Mouse (Mus musculus): ENCODE results near the gene Mier1. TPM values are rescaled to one million over a fixed set of nuclear protein-coding genes. Genes with fewer than 3 reads are reported as not detected.

The Mier1 gene
- polyA plus RNA-seq (2014; fragmentation: Nextera tagmentation; extraction: Ambion mirVana), result 41.3 and 45.5 TPM in 2 replicates

- under 1% methylated on average over 76 of the region's 90 CpGs for WGBS
- Histone ChIP-seq H3K36me3 (ENCODE audit: control insufficient read depth, insufficient read depth, low read length) (no peaks in the 10 kb centered on the region; the same call in 1 of the 2 replicates), H3K27me3 (ENCODE audit: control insufficient read depth, insufficient read depth, low read length) (no peaks in the 10 kb centered on the region; the same call in 1 of the 2 replicates), H3K9ac (replicated peaks; ENCODE audit: low read depth, low read length) (peak within 1 kb of the TSS; percentile 72), H3K9me3 (ENCODE audit: control insufficient read depth, low read length) (no peaks in the 10 kb centered on the region), H3K4me1 (ENCODE audit: control insufficient read depth, insufficient read depth, low read length) (peaks cover 21% of the 10 kb centered on the region), H3K4me2 (ENCODE audit: low read depth, low read length) (peak within 1 kb of the TSS; percentile 71), H3K4me3 (ENCODE audit: low read depth, low read length) (peak within 1 kb of the TSS; percentile 66), H3K27ac (ENCODE audit: low read depth, low read length) (peak within 1 kb of the TSS; percentile 99)
- peak; percentile 100 for ATAC-seq (ENCODE audit: low read depth)
Observed at GRCm38 (mm10) chr4:103114184-103115111, at the start of gene Mier1, which contains the start of gene Wdr78. TSS of gene Mier1 (plus strand) at chr4:103114390. TSS of gene Wdr78 (minus strand) at chr4:103114555.

- H3K9me3 ChIP-seq (ENCODE audit: control insufficient read depth, low read length), result no peaks in the 10 kb centered on the region
- no peak overlapping the region for H3K9ac ChIP-seq (replicated peaks; ENCODE audit: low read depth, low read length)
- no peak for ATAC-seq (ENCODE audit: low read depth)
- H3K27ac ChIP-seq (ENCODE audit: low read depth, low read length), result no peak overlapping the region
- no peaks in the 10 kb centered on the region for H3K27me3 ChIP-seq (ENCODE audit: control insufficient read depth, insufficient read depth, low read length)
- 80% methylated on average over 2 of the region's 2 CpGs for WGBS
- no peak overlapping the region for H3K4me3 ChIP-seq (ENCODE audit: low read depth, low read length)
- H3K4me2 ChIP-seq (ENCODE audit: low read depth, low read length), result no peak overlapping the region
- H3K4me1 ChIP-seq (ENCODE audit: control insufficient read depth, insufficient read depth, low read length), result no peaks in the 10 kb centered on the region
- no peaks in the 10 kb centered on the region for H3K36me3 ChIP-seq (ENCODE audit: control insufficient read depth, insufficient read depth, low read length)
Observed at GRCm38 (mm10) chr4:103064421-103064820, 49.8 kb upstream of the Mier1 start.

GRCm38 (mm10) chr4:103064976-103065375 is 49.2 kb upstream of the Mier1 start:
- H3K27ac ChIP-seq (ENCODE audit: low read depth, low read length), result no peak overlapping the region
- no peaks in the 10 kb centered on the region for H3K36me3 ChIP-seq (ENCODE audit: control insufficient read depth, insufficient read depth, low read length)
- H3K4me2 ChIP-seq (ENCODE audit: low read depth, low read length), result no peak overlapping the region
- no peak overlapping the region for H3K4me3 ChIP-seq (ENCODE audit: low read depth, low read length)
- H3K9ac ChIP-seq (replicated peaks; ENCODE audit: low read depth, low read length), result no peak overlapping the region
- WGBS, result 89% methylated on average over 5 of the region's 5 CpGs
- no peaks in the 10 kb centered on the region for H3K27me3 ChIP-seq (ENCODE audit: control insufficient read depth, insufficient read depth, low read length)
- no peaks in the 10 kb centered on the region for H3K9me3 ChIP-seq (ENCODE audit: control insufficient read depth, low read length)
- no peaks in the 10 kb centered on the region for H3K4me1 ChIP-seq (ENCODE audit: control insufficient read depth, insufficient read depth, low read length)
- ATAC-seq (ENCODE audit: low read depth), result no peak

GRCm38 (mm10) chr4:103067906-103068655 is 46.1 kb upstream of the Mier1 start:
- no peaks in the 10 kb centered on the region for H3K4me1 ChIP-seq (ENCODE audit: control insufficient read depth, insufficient read depth, low read length)
- WGBS, result 61% methylated on average over 6 of the region's 6 CpGs
- no peak overlapping the region for H3K9ac ChIP-seq (replicated peaks; ENCODE audit: low read depth, low read length)
- H3K4me3 ChIP-seq (ENCODE audit: low read depth, low read length), result no peak overlapping the region
- H3K36me3 ChIP-seq (ENCODE audit: control insufficient read depth, insufficient read depth, low read length), result no peaks in the 10 kb centered on the region
- no peak overlapping the region for H3K27ac ChIP-seq (ENCODE audit: low read depth, low read length)
- no peak overlapping the region for H3K4me2 ChIP-seq (ENCODE audit: low read depth, low read length)
- H3K27me3 ChIP-seq (ENCODE audit: control insufficient read depth, insufficient read depth, low read length), result no peaks in the 10 kb centered on the region
- H3K9me3 ChIP-seq (ENCODE audit: control insufficient read depth, low read length), result no peaks in the 10 kb centered on the region
- no peak for ATAC-seq (ENCODE audit: low read depth)

GRCm38 (mm10) chr4:103070631-103071030 is 43.6 kb upstream of the Mier1 start:
- no peak overlapping the region for H3K9ac ChIP-seq (replicated peaks; ENCODE audit: low read depth, low read length)
- WGBS, result 83% methylated on average over 3 of the region's 3 CpGs
- ATAC-seq (ENCODE audit: low read depth), result no peak
- no peaks in the 10 kb centered on the region for H3K4me1 ChIP-seq (ENCODE audit: control insufficient read depth, insufficient read depth, low read length)
- H3K4me2 ChIP-seq (ENCODE audit: low read depth, low read length), result no peak overlapping the region
- H3K27ac ChIP-seq (ENCODE audit: low read depth, low read length), result no peak overlapping the region
- no peaks in the 10 kb centered on the region for H3K9me3 ChIP-seq (ENCODE audit: control insufficient read depth, low read length)
- no peak overlapping the region for H3K4me3 ChIP-seq (ENCODE audit: low read depth, low read length)
- no peaks in the 10 kb centered on the region for H3K27me3 ChIP-seq (ENCODE audit: control insufficient read depth, insufficient read depth, low read length)
- no peaks in the 10 kb centered on the region for H3K36me3 ChIP-seq (ENCODE audit: control insufficient read depth, insufficient read depth, low read length)

- Histone ChIP-seq H3K9me3 (ENCODE audit: control insufficient read depth, low read length) (no peaks in the 10 kb centered on the region), H3K27ac (ENCODE audit: low read depth, low read length) (no peak overlapping the region), H3K4me1 (ENCODE audit: control insufficient read depth, insufficient read depth, low read length) (no peaks in the 10 kb centered on the region), H3K9ac (replicated peaks; ENCODE audit: low read depth, low read length) (no peak overlapping the region), H3K4me2 (ENCODE audit: low read depth, low read length) (no peak overlapping the region), H3K4me3 (ENCODE audit: low read depth, low read length) (no peak overlapping the region), H3K36me3 (ENCODE audit: control insufficient read depth, insufficient read depth, low read length) (no peaks in the 10 kb centered on the region), H3K27me3 (ENCODE audit: control insufficient read depth, insufficient read depth, low read length) (no peaks in the 10 kb centered on the region)
- WGBS, result 96% methylated on average over 5 of the region's 5 CpGs
- ATAC-seq (ENCODE audit: low read depth), result no peak
Observed at GRCm38 (mm10) chr4:103085237-103085636, 29.0 kb upstream of the Mier1 start.

GRCm38 (mm10) chr4:103095921-103096320 is 18.3 kb upstream of the Mier1 start:
- Histone ChIP-seq H3K9ac (replicated peaks; ENCODE audit: low read depth, low read length) (no peak overlapping the region), H3K9me3 (ENCODE audit: control insufficient read depth, low read length) (no peaks in the 10 kb centered on the region), H3K4me3 (ENCODE audit: low read depth, low read length) (no peak overlapping the region), H3K4me1 (ENCODE audit: control insufficient read depth, insufficient read depth, low read length) (no peaks in the 10 kb centered on the region), H3K36me3 (ENCODE audit: control insufficient read depth, insufficient read depth, low read length) (no peaks in the 10 kb centered on the region), H3K27me3 (ENCODE audit: control insufficient read depth, insufficient read depth, low read length) (no peaks in the 10 kb centered on the region), H3K4me2 (ENCODE audit: low read depth, low read length) (no peak overlapping the region), H3K27ac (ENCODE audit: low read depth, low read length) (no peak overlapping the region)
- 91% methylated on average over 8 of the region's 8 CpGs for WGBS
- ATAC-seq (ENCODE audit: low read depth), result no peak

GRCm38 (mm10) chr4:103098532-103098931 is 15.7 kb upstream of the Mier1 start:
- WGBS, result 90% methylated on average over 5 of the region's 5 CpGs

More at GRCm38 (mm10) chr4:103098532-103098931, 15.7 kb upstream of the Mier1 start:
- Histone ChIP-seq H3K36me3 (ENCODE audit: control insufficient read depth, insufficient read depth, low read length) (no peaks in the 10 kb centered on the region), H3K9ac (replicated peaks; ENCODE audit: low read depth, low read length) (no peak overlapping the region), H3K4me3 (ENCODE audit: low read depth, low read length) (no peak overlapping the region), H3K4me2 (ENCODE audit: low read depth, low read length) (no peak overlapping the region), H3K27me3 (ENCODE audit: control insufficient read depth, insufficient read depth, low read length) (no peaks in the 10 kb centered on the region), H3K27ac (ENCODE audit: low read depth, low read length) (no peak overlapping the region), H3K9me3 (ENCODE audit: control insufficient read depth, low read length) (no peaks in the 10 kb centered on the region), H3K4me1 (ENCODE audit: control insufficient read depth, insufficient read depth, low read length) (no peaks in the 10 kb centered on the region)
- ATAC-seq (ENCODE audit: low read depth), result no peak

All from neural tube, embryonic 14.5 days (tissue).